ENCODE assay signal across 21 mouse cellular contexts in genomic region chr4:104307781-104308180, GRCm38 (mm10).
"Had no signal": no experiment of that assay in that cellular context is flagged by ENCODE, and none has a peak within 500 bp of the region (broad histone marks: within the 10 kb centered on the region; RNA-seq: fewer than 3 reads in every experiment).

No protein-coding gene starts in this region.

- DNase-seq: cerebellum, adult 2 months; cerebellum, adult 8-10 months; cerebellum, adult 9-10 months; cerebellum, adult 9-11 months; cerebellum, postnatal 10 days; cerebellum, postnatal 14 days; cerebellum, postnatal 25 days; cerebellum, postnatal 36 days; embryo, embryonic 11 days; forebrain, postnatal 0 days; gastrocnemius, adult 2 months; gastrocnemius, postnatal 14 days; gastrocnemius, postnatal 25 days; gastrocnemius, postnatal 36 days; heart, adult 11 months; heart, adult 18-20 months; heart, adult 2 months had no signal

- ATAC-seq: forebrain, embryonic 13.5 days; forebrain, embryonic 14.5 days; forebrain, embryonic 15.5 days; forebrain, embryonic 16.5 days; forebrain, postnatal 0 days had no signal
